Mouse (Mus musculus): ENCODE results near the gene Spred3. TPM values are rescaled to one million over a fixed set of nuclear protein-coding genes. Genes with fewer than 3 reads are reported as not detected.

The Spred3 gene
- polyA plus RNA-seq, 1 experiment from 2014 or later = 11.3 TPM

DNA sequence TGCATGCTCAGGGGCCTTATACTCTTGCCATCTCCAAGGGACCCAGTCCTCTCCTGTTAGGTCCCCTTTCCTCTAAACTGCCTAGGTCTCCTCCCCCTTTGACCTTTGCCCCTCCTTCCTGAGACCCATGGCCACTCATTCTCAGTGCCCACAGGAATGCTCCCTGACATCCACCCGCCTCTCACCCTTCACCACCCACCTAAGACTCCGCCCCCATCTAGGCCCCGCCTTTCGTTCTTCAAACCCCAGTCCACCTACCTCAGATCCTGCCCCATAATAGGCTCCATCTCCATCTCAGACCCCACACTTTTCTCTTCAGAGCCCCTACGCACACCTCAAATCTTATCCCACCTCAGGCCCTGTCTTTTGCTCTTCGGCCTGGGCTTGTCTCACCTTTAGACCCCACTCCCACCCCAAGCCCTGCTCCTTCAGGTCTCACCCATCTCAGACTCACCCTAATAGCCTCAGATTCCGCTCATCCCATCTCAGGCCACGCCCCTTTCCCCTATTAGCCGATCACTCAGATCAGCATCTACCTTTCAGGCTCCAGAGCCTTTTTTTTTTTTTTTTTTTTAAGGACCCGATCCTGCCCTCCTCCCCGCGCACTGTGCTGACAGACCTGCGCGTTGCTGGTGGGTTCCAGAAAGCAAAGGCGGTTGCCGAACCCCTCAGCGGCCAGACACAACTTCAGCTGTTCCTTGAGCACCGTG is 51.9 kb downstream of the Spred3 start:
- WGBS = 13% methylated on average over 18 of the region's 18 CpGs
- no peak for ATAC-seq (replicated peaks)
- Histone ChIP-seq H3K36me3 (replicated peaks) (no peaks in the 10 kb centered on the region), H3K4me1 (no peaks in the 10 kb centered on the region), H3K27ac (no peak overlapping the region), H3K27me3 (replicated peaks) (no peaks in the 10 kb centered on the region), H3K9ac (no peak overlapping the region), H3K4me2 (no peak overlapping the region), H3K4me3 (no peak overlapping the region), H3K9me3 (no peaks in the 10 kb centered on the region)

GRCm38 (mm10) chr7:29108992-29109955 is 60.9 kb downstream of the Spred3 start:
- H3K4me1 ChIP-seq = peaks cover 4% of the 10 kb centered on the region; the same call in 1 of the 2 replicates
- peak overlapping the region; percentile 39 for H3K4me2 ChIP-seq
- no peaks in the 10 kb centered on the region for H3K27me3 ChIP-seq (replicated peaks)
- H3K4me3 ChIP-seq = peak overlapping the region; percentile 11; the same call in 1 of the 2 replicates
- no peaks in the 10 kb centered on the region for H3K9me3 ChIP-seq
- H3K27ac ChIP-seq = no peak overlapping the region
- ATAC-seq (replicated peaks) = 0 out of 2 replicates have a peak, but pooled peaks have one; percentile 30
- 29% methylated on average over 38 of the region's 38 CpGs for WGBS
- H3K36me3 ChIP-seq (replicated peaks) = no peaks in the 10 kb centered on the region
- H3K9ac ChIP-seq = no peak overlapping the region

Other genes with a start within 250 kb of the Spred3 start
- gene Actn4, start 208.1 kb downstream of the Spred3 start, polyA plus RNA-seq (2015; fragmentation: Nextera tagmentation; extraction: Ambion mirVana) = 140 and 143 TPM in 2 replicates
- gene Eif3k, start 188.5 kb downstream of the Spred3 start, polyA plus RNA-seq (2015; fragmentation: Nextera tagmentation; extraction: Ambion mirVana) = 269 and 284 TPM in 2 replicates
- gene Map4k1, start 188.4 kb downstream of the Spred3 start, polyA plus RNA-seq (2015; fragmentation: Nextera tagmentation; extraction: Ambion mirVana) = 8.5 and 11.4 TPM in 2 replicates
- 11.8 and 12.4 TPM in 2 replicates for gene Ryr1, start 45.2 kb downstream of the Spred3 start, polyA plus RNA-seq (2015; fragmentation: Nextera tagmentation; extraction: Ambion mirVana)
- 0.90 and 0.95 TPM in 2 replicates for gene Rasgrp4, start 35.6 kb downstream of the Spred3 start, polyA plus RNA-seq (2015; fragmentation: Nextera tagmentation; extraction: Ambion mirVana)
- 21.8 and 27.9 TPM in 2 replicates for gene Fam98c, start 14.2 kb downstream of the Spred3 start, polyA plus RNA-seq (2015; fragmentation: Nextera tagmentation; extraction: Ambion mirVana)
- 0.37 and 1.1 TPM in 2 replicates for gene Ggn, start 201 bp downstream of the Spred3 start, polyA plus RNA-seq (2015; fragmentation: Nextera tagmentation; extraction: Ambion mirVana)
- gene Psmd8, start 10.3 kb upstream of the Spred3 start, polyA plus RNA-seq (2015; fragmentation: Nextera tagmentation; extraction: Ambion mirVana) = 282 and 290 TPM in 2 replicates
- 4.2 and 5.3 TPM in 2 replicates for gene Catsperg1, start 43.6 kb upstream of the Spred3 start, polyA plus RNA-seq (2015; fragmentation: Nextera tagmentation; extraction: Ambion mirVana)
- gene Kcnk6, start 62.1 kb upstream of the Spred3 start, polyA plus RNA-seq (2015; fragmentation: Nextera tagmentation; extraction: Ambion mirVana) = 1.2 and 1.4 TPM in 2 replicates
- gene Yif1b, start 67.9 kb upstream of the Spred3 start, polyA plus RNA-seq (2015; fragmentation: Nextera tagmentation; extraction: Ambion mirVana) = 91.2 and 95.1 TPM in 2 replicates
- 1.1 and 1.5 TPM in 2 replicates for gene 2200002D01Rik, start 78.1 kb upstream of the Spred3 start, polyA plus RNA-seq (2015; fragmentation: Nextera tagmentation; extraction: Ambion mirVana)
- gene Spint2, start 111.5 kb upstream of the Spred3 start, polyA plus RNA-seq (2015; fragmentation: Nextera tagmentation; extraction: Ambion mirVana) = 72.4 and 77.3 TPM in 2 replicates
- 3.3 and 4.3 TPM in 2 replicates for gene Ppp1r14a, start 118.9 kb upstream of the Spred3 start, polyA plus RNA-seq (2015; fragmentation: Nextera tagmentation; extraction: Ambion mirVana)
- 256 and 261 TPM in 2 replicates for gene Dpf1, start 133.5 kb upstream of the Spred3 start, polyA plus RNA-seq (2015; fragmentation: Nextera tagmentation; extraction: Ambion mirVana)